Mouse (Mus musculus): ENCODE data around the gene Large1. TPM values are rescaled to one million over a fixed set of nuclear protein-coding genes. Genes with fewer than 3 reads are reported as not detected.

Large1 gene
- total and polyA plus RNA-seq, 3 experiments: not detected

DNA sequence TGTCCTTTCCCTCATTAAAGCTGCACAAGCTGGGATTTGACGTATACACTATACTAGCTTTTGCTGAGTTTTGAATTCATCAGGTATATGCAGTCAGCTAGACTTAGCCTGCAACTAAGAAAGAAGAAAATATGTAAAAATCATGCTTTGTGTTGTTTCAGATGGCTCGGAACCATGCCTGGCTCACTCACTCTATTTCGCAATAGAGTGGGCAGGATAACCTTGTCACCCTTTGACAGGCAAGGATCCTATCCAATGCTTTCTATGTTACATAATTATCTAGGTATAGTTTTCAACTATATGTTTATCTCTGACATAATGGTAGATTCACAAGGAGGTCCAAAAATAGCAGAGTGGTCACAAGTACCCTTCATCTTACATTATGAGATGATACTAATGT is 109.2 kb downstream of the Large1 start:
- in situ Hi-C loops (cut with MboI; ENCODE audit: low pct_ligation_motif_present, low pct_unique_long_range_greater_than_20kb, low sequenced_read_pairs): no loop called here
- DNase-seq (ENCODE audit: extremely low read depth): no peak
- TF ChIP-seq CTCF (conservative IDR thresholded peaks at IDR 0.05 in 1 of 2, IDR thresholded peaks at IDR 0.05 in 1 of 2; ENCODE audit: low read depth in 2 of 2, low read length in 2 of 2): no peak
- no peak for TF ChIP-seq POLR2AphosphoS2 (IDR thresholded peaks at IDR 0.05; ENCODE audit: low read depth, low read length)
- TF ChIP-seq PAX5 (IDR thresholded peaks at IDR 0.05; ENCODE audit: low read length): no peak
- no peak for TF ChIP-seq KAT2A (IDR thresholded peaks at IDR 0.05; ENCODE audit: insufficient replicate concordance, low read length)
- no peak for TF ChIP-seq ETS1 (conservative IDR thresholded peaks at IDR 0.05; ENCODE audit: low read depth, low read length)
- TF ChIP-seq IRF4 (IDR thresholded peaks at IDR 0.05; ENCODE audit: low read depth, low read length): no peak
- no peak for TF ChIP-seq UBTF (IDR thresholded peaks at IDR 0.05; ENCODE audit: low read depth, low read length)
- no peak for TF ChIP-seq USF2 (conservative IDR thresholded peaks at IDR 0.05; ENCODE audit: low read depth, low read length)
- TF ChIP-seq USF1 (IDR thresholded peaks at IDR 0.05; ENCODE audit: low read depth, low read length): no peak
- TF ChIP-seq MEF2A (IDR thresholded peaks at IDR 0.05; ENCODE audit: borderline replicate concordance, low read depth, low read length): no peak
- H3K27me3 ChIP-seq (replicated peaks): no peaks in the 10 kb centered on the region
- H3K9ac ChIP-seq (ENCODE audit: insufficient read depth, low read depth): no peak overlapping the region
- no peaks in the 10 kb centered on the region for H3K79me2 ChIP-seq (replicated peaks; ENCODE audit: control insufficient read depth, extremely low read depth, insufficient read depth, poor library complexity, severe bottlenecking)
- H3K4me1 ChIP-seq (ENCODE audit: control insufficient read depth in 1 of 2, insufficient read depth in 2 of 2): no peaks in the 10 kb centered on the region
- H3K9me3 ChIP-seq (replicated peaks; ENCODE audit: low read length): peaks cover 16% of the 10 kb centered on the region
- dilution Hi-C loops (cut with MboI; ENCODE audit: extremely low pct_ligation_motif_present, extremely low pct_unique_long_range_greater_than_20kb, low sequenced_read_pairs): no loop called here
- no peaks in the 10 kb centered on the region for H3K36me3 ChIP-seq (replicated peaks in 1 of 2; ENCODE audit: control insufficient read depth in 1 of 2, insufficient read depth in 1 of 2, low read length in 1 of 2)
- H3K4me3 ChIP-seq (replicated peaks in 1 of 3; ENCODE audit: low read depth in 2 of 3, low read length in 2 of 3, poor library complexity in 1 of 3): no peak overlapping the region
- H3K4me2 ChIP-seq (ENCODE audit: insufficient read depth, low read depth, poor library complexity, severe bottlenecking): no peak overlapping the region
- H3K27ac ChIP-seq (ENCODE audit: insufficient read depth, low read depth): no peak overlapping the region

DNA sequence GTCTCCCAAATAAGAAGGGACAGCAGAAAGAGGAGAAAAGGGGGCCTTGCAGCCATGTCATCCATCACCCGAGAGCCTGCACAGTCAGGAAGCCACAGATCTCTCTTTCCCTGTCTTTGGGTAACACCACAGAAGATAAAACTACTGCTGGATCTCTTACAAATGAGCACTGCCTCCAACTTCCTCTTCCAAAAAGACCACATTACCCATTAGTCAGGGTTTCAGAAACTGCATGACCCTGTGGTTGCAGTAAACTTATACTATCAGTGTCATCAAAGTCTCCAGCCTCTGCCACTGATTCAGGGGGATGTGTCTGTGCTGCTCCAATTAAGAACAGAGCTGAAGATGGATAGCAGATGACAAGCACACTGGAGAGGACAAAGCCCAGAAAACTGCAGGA is 111.3 kb downstream of the Large1 start:
- in situ Hi-C loops (cut with MboI; ENCODE audit: low pct_ligation_motif_present, low pct_unique_long_range_greater_than_20kb, low sequenced_read_pairs) (no loop called here), dilution Hi-C loops (cut with MboI; ENCODE audit: extremely low pct_ligation_motif_present, extremely low pct_unique_long_range_greater_than_20kb, low sequenced_read_pairs) (no loop called here)
- no peak overlapping the region for H3K4me3 ChIP-seq (replicated peaks in 1 of 3; ENCODE audit: low read depth in 2 of 3, low read length in 2 of 3, poor library complexity in 1 of 3)

More for the DNA sequence above, 111.3 kb downstream of the Large1 start:
- no peak for DNase-seq (ENCODE audit: extremely low read depth)
- Histone ChIP-seq H3K9ac (ENCODE audit: insufficient read depth, low read depth) (no peak overlapping the region), H3K27ac (ENCODE audit: insufficient read depth, low read depth) (no peak overlapping the region), H3K4me1 (ENCODE audit: control insufficient read depth in 1 of 2, insufficient read depth in 2 of 2) (no peaks in the 10 kb centered on the region), H3K79me2 (replicated peaks; ENCODE audit: control insufficient read depth, extremely low read depth, insufficient read depth, poor library complexity, severe bottlenecking) (no peaks in the 10 kb centered on the region), H3K4me2 (ENCODE audit: insufficient read depth, low read depth, poor library complexity, severe bottlenecking) (no peak overlapping the region), H3K9me3 (replicated peaks; ENCODE audit: low read length) (peaks cover 16% of the 10 kb centered on the region), H3K36me3 (replicated peaks in 1 of 2; ENCODE audit: control insufficient read depth in 1 of 2, insufficient read depth in 1 of 2, low read length in 1 of 2) (no peaks in the 10 kb centered on the region), H3K27me3 (replicated peaks) (no peaks in the 10 kb centered on the region)
- TF ChIP-seq PAX5 (IDR thresholded peaks at IDR 0.05; ENCODE audit: low read length) (no peak), NELFE (IDR thresholded peaks at IDR 0.05; ENCODE audit: low read depth, low read length) (no peak), USF1 (IDR thresholded peaks at IDR 0.05; ENCODE audit: low read depth, low read length) (no peak), MEF2A (IDR thresholded peaks at IDR 0.05; ENCODE audit: borderline replicate concordance, low read depth, low read length) (no peak), SIN3A (IDR thresholded peaks at IDR 0.05; ENCODE audit: low read length) (no peak), ELF1 (IDR thresholded peaks at IDR 0.05; ENCODE audit: low read depth, low read length) (no peak), CTCF (conservative IDR thresholded peaks at IDR 0.05 in 1 of 2, IDR thresholded peaks at IDR 0.05 in 1 of 2; ENCODE audit: low read depth in 2 of 2, low read length in 2 of 2) (no peak), CHD2 (IDR thresholded peaks at IDR 0.05; ENCODE audit: low read length) (no peak), USF2 (conservative IDR thresholded peaks at IDR 0.05; ENCODE audit: low read depth, low read length) (no peak), UBTF (IDR thresholded peaks at IDR 0.05; ENCODE audit: low read depth, low read length) (no peak), MAFK (IDR thresholded peaks at IDR 0.05; ENCODE audit: insufficient replicate concordance, low read length) (no peak), SMC3 (IDR thresholded peaks at IDR 0.05; ENCODE audit: low read depth, low read length) (no peak), RAD21 (IDR thresholded peaks at IDR 0.05; ENCODE audit: low read depth, low read length) (no peak), POLR2A (IDR thresholded peaks at IDR 0.05; ENCODE audit: low read depth, low read length) (no peak)

Measured in CH12.LX (cell line).